Mouse (Mus musculus) stomach, embryonic 15.5 days (tissue): ENCODE measurements at regions not wholly inside any gene's neighbourhood (a gene's known extent, or its start where the extent isn't known, plus 50 kb on each side); places are given as distances from the start of the nearest gene placed in this dataset.
"Not testable (repeated sequence)": the region's sequence is repeated elsewhere in the genome, so short reads cannot be mapped to it uniquely, and the experiment has no call there.

Experiments
- ATAC-seq: fragments of 200-750 bp; cut with Nextera tagmentation; 2 replicates; pipeline ENCODE4 v1.8.0; 2017; ENCODE audit warnings: low read depth, moderate number of reproducible peaks, moderate TSS enrichment; ENCODE audit not compliant: insufficient read depth, low FRiP score
- H3K27ac ChIP-seq: fragments of 300-500 bp; sonication (generic); 2 replicates; pipeline ENCODE4 v1.5.1; 2015; ENCODE audit warnings: mild to moderate bottlenecking, inconsistent platforms
- H3K27me3 ChIP-seq: fragments of 300-500 bp; sonication (generic); replicated peaks from 2 replicates; pipeline ENCODE4 v1.6.1; 2015; ENCODE audit warnings: inconsistent platforms
- H3K36me3 ChIP-seq: fragments of 300-500 bp; sonication (generic); 2 replicates; pipeline ENCODE4 v1.6.1; 2015; ENCODE audit warnings: inconsistent platforms
- H3K4me1 ChIP-seq: fragments of 300-500 bp; sonication (generic); 2 replicates; pipeline ENCODE4 v1.6.1; 2015; ENCODE audit warnings: inconsistent platforms
- H3K4me2 ChIP-seq: fragments of 300-500 bp; sonication (generic); 2 replicates; pipeline ENCODE4 v1.6.1; 2015; ENCODE audit warnings: mild to moderate bottlenecking, inconsistent platforms
- H3K4me3 ChIP-seq: fragments of 300-500 bp; sonication (generic); replicated peaks from 2 replicates; pipeline ENCODE4 v1.5.1; 2015; ENCODE audit warnings: inconsistent platforms
- H3K9ac ChIP-seq: fragments of 300-500 bp; sonication (generic); 2 replicates; pipeline ENCODE4 v1.6.1; 2015; ENCODE audit warnings: inconsistent platforms
- H3K9me3 ChIP-seq: fragments of 300-500 bp; sonication (generic); 2 replicates; pipeline ENCODE4 v1.6.1; 2016; ENCODE audit warnings: inconsistent platforms
- WGBS: fragments of 180-500 bp; shearing (Covaris S2); methylation state at CpG from one replicate; pipeline ENCODE4 v1.1.7; 2015; 5-methylcytosine and 5-hydroxymethylcytosine counted together

DNA sequence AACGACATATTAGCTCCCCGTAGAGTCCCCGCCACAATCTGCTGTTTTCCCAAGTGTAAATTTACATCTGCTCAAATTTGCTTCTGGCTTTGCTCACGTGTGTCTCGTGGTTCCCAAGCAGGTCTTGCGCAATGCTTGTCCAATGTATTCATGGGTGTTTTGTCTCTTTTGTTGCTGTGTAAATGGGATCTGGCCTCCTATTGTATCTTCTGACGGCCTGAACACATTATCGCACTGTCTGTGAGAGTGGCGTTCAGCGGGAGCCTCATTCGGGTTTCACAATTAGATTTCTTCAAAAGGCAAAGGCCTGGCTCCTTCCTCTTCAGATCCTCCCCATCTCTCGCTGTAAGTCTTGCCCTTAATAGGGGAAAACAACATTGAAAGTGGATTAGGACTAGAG lies 274.5 kb downstream of the Fam19a5 start:
- no peak for ATAC-seq
- Histone ChIP-seq H3K9me3 (no peaks in the 10 kb centered on the region), H3K27ac (no peak overlapping the region), H3K9ac (no peak overlapping the region), H3K4me2 (no peak overlapping the region), H3K4me1 (no peaks in the 10 kb centered on the region), H3K4me3 (no peak overlapping the region), H3K27me3 (no peaks in the 10 kb centered on the region), H3K36me3 (no peaks in the 10 kb centered on the region)
- 74% methylated on average over 12 of the region's 12 CpGs for WGBS

DNA sequence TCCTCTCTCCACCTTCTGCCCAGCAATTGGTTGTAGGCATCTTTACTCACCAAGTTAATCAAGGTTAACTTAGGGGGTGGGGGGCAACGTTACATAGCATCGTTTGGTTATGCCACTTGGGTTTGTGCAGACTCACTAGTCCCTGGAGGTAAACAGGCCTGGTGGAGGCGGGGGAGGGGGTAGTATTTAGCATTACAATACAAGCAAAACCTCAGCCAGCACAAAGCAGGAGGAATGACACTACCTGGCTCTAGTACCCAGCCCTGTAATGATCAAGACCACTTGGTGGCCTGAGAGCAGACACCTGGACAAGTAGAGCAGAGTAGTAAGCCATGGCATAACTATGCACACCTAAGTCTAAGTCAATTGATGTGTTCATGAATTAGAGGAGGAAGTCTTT lies 298.0 kb downstream of the Fam19a5 start:
- no peak overlapping the region for H3K27ac ChIP-seq
- no peaks in the 10 kb centered on the region for H3K4me1 ChIP-seq
- no peak for ATAC-seq
- H3K9ac ChIP-seq: no peak overlapping the region
- no peaks in the 10 kb centered on the region for H3K36me3 ChIP-seq
- no peaks in the 10 kb centered on the region for H3K27me3 ChIP-seq
- WGBS: 49% methylated on average over 3 of the region's 3 CpGs
- no peak overlapping the region for H3K4me3 ChIP-seq
- no peaks in the 10 kb centered on the region for H3K9me3 ChIP-seq
- no peak overlapping the region for H3K4me2 ChIP-seq

DNA sequence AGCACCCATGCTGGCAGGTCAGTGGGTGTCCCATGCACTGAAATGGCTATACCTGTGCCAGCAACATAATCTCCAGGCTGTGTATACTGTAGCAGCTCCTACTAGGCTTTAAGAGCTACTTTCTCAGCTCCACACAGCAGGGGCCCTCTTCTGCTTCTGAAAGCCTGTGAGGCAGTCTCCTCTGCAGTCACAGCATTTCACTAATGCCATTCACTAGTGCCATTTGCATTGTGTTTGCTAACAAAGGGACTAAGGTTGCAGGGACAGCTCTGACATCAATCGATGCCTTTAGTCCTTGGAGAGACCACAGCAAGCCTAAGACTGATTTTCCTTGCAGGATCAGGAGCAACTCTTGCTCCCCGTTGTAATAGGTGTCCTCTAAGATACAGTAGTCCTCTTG lies 315.0 kb downstream of the Fam19a5 start:
- Histone ChIP-seq H3K27me3 (no peaks in the 10 kb centered on the region), H3K9ac (no peak overlapping the region), H3K4me3 (no peak overlapping the region), H3K4me1 (no peaks in the 10 kb centered on the region), H3K36me3 (no peaks in the 10 kb centered on the region), H3K4me2 (no peak overlapping the region), H3K9me3 (no peaks in the 10 kb centered on the region), H3K27ac (no peak overlapping the region)
- 27% methylated on average over 2 of the region's 2 CpGs for WGBS
- ATAC-seq: no peak

DNA sequence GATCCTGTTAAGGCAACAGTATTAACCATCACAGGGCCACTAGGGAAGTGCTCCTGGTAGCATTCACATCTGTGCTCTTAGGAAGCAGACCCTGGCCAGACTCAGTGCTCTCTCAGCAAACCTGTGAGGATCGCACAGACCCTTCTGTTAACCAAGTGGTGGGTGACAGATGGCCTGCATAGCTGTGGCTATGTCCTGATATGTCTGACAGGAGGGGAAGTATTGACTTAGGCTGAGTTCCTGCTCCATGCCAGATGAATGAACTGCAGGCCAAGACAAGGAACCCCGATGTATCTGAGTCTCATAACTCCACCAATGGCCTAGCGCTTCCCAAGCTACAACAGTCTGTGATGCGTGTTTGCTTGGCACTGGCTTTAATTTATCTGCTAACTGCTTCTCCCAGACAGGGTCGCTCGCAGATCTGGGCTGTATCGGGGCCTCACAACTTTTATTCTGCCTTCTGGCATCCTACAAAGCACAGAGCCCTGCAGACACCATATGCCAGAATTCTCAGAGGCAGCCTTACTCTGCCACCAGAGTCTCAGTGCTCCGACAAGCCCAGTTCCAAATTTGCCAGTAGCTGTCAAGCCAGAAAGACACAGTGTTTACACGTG lies 332.3 kb downstream of the Fam19a5 start:
- Histone ChIP-seq H3K36me3 (no peaks in the 10 kb centered on the region), H3K27ac (no peak overlapping the region), H3K27me3 (no peaks in the 10 kb centered on the region), H3K4me1 (no peaks in the 10 kb centered on the region), H3K4me3 (no peak overlapping the region), H3K4me2 (no peak overlapping the region), H3K9me3 (no peaks in the 10 kb centered on the region), H3K9ac (no peak overlapping the region)
- no peak for ATAC-seq
- 74% methylated on average over 9 of the region's 9 CpGs for WGBS

DNA sequence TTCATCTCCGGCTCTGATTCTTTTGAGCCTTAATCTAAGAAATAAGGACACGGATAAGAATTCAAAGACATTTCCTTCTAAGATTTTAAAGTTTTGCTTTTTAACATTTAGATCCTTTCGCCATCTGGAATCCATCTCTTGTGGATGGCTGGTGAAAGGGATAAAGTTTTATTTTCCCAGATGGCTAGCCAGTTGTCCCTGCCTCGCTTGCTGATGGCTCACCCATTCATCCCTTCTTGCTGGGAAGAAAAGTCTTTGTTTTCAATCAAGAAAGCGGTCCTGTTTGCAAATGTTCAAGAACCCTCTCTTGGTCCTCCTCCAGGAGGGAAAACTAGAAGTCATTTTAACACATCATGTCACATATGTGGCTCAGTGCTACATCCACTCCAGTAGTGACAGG lies 346.8 kb downstream of the Fam19a5 start:
- WGBS: 83% methylated on average over 5 of the region's 5 CpGs

DNA sequence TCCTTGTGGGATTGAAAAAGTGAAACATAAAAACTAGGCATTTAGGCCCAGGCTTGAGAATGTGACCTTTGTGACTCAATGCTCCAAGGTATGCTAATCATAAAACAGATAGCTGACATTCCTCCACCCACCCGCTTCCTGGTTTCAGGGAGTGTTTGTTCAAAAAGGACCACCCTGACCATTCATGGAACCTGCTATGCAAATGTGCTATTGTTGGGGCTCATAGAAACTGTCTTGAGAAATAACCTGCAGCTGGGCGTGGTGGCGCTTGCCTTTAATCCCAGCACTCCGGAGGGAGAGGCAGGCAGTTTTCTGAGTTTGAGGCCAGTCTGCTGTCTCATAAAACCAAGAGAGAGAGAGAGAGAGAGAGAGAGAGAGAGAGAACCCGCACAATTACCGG lies 350.8 kb downstream of the Fam19a5 start:
- H3K4me2 ChIP-seq, H3K36me3 ChIP-seq, H3K4me3 ChIP-seq, H3K4me1 ChIP-seq, H3K9me3 ChIP-seq, ATAC-seq, H3K27me3 ChIP-seq, H3K27ac ChIP-seq, H3K9ac ChIP-seq: not testable (repeated sequence)
- WGBS: 75% methylated on average over 6 of the region's 6 CpGs

More for the DNA sequence above, 346.8 kb downstream of the Fam19a5 start:
- Histone ChIP-seq H3K9ac (no peak overlapping the region), H3K27ac (no peak overlapping the region), H3K4me1 (no peaks in the 10 kb centered on the region), H3K4me3 (no peak overlapping the region), H3K36me3 (no peaks in the 10 kb centered on the region), H3K27me3 (no peaks in the 10 kb centered on the region), H3K9me3 (no peaks in the 10 kb centered on the region), H3K4me2 (no peak overlapping the region)
- no peak for ATAC-seq

DNA sequence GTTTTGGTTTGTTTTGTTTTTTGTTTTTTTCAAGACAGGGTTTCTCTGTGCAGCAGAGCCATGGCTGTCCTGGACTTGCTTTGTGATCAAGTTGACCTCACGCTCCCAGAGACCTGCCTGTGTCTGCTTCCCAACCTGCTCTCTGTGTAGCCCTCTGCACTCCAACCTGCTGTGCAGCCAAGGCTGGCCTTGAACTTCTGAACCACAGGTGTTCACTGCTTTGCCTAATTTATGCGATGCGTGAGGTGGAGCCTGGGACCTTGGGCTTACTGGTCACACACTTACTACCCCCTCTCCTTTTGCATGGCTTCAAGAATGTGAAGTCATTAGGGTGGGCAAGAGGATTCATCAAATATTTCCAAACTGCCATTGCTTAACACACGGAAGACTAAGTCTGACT lies 354.6 kb downstream of the Fam19a5 start:
- H3K9me3 ChIP-seq: no peaks in the 10 kb centered on the region
- no peak overlapping the region for H3K4me2 ChIP-seq
- no peak for ATAC-seq
- no peak overlapping the region for H3K4me3 ChIP-seq
- no peak overlapping the region for H3K27ac ChIP-seq
- H3K9ac ChIP-seq: no peak overlapping the region
- 79% methylated on average over 4 of the region's 4 CpGs for WGBS
- no peaks in the 10 kb centered on the region for H3K4me1 ChIP-seq
- no peaks in the 10 kb centered on the region for H3K36me3 ChIP-seq
- no peaks in the 10 kb centered on the region for H3K27me3 ChIP-seq

DNA sequence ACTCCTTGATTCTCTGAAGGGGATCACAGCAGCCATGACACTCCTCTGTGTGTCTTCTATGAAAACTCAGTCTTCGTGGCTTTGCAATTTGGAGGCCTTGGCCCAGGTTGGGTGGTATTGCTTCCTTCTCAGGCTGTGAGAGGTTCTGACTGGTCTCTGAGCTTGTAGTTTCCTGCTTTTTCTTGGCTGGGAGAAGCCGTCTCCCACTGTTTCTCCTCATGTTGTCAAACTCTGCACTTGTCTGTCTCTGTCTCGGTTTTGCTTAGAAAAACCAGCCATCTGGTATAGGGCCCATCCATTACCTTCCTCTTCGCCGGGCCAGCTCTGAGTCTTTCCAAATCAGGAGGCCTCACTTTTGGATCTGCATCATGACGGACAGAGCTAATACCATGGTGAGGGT lies 360.3 kb downstream of the Fam19a5 start:
- H3K9ac ChIP-seq: no peak overlapping the region
- WGBS: 77% methylated on average over 6 of the region's 6 CpGs
- H3K9me3 ChIP-seq: no peaks in the 10 kb centered on the region
- H3K27ac ChIP-seq: no peak overlapping the region
- H3K36me3 ChIP-seq: no peaks in the 10 kb centered on the region
- H3K4me3 ChIP-seq: no peak overlapping the region
- ATAC-seq: no peak
- H3K4me1 ChIP-seq: no peaks in the 10 kb centered on the region
- H3K27me3 ChIP-seq: no peaks in the 10 kb centered on the region
- H3K4me2 ChIP-seq: no peak overlapping the region

DNA sequence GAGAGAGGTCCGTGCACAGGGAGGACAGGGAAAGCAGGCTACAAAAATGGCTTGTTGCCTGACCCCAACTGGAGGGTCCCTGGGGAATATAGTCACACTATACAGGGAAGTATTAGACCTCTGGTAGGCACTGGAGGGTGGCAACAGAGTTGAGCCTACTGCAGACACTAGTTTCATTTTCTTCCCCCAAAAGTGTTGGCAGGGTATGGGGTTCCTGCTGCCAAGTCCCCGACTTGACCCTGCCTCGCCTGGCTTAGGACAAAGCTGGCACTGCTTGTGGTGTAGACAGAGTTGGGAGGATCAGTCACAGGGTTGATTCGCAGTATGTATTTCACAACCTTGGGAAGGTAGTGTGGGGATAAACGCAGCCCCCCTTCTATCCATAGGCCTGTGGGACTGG lies 362.2 kb downstream of the Fam19a5 start:
- no peaks in the 10 kb centered on the region for H3K27me3 ChIP-seq
- no peak overlapping the region for H3K9ac ChIP-seq
- H3K9me3 ChIP-seq: no peaks in the 10 kb centered on the region
- no peak for ATAC-seq
- H3K36me3 ChIP-seq: no peaks in the 10 kb centered on the region
- no peak overlapping the region for H3K27ac ChIP-seq
- 81% methylated on average over 5 of the region's 5 CpGs for WGBS
- no peak overlapping the region for H3K4me3 ChIP-seq
- H3K4me2 ChIP-seq: no peak overlapping the region
- H3K4me1 ChIP-seq: no peaks in the 10 kb centered on the region

DNA sequence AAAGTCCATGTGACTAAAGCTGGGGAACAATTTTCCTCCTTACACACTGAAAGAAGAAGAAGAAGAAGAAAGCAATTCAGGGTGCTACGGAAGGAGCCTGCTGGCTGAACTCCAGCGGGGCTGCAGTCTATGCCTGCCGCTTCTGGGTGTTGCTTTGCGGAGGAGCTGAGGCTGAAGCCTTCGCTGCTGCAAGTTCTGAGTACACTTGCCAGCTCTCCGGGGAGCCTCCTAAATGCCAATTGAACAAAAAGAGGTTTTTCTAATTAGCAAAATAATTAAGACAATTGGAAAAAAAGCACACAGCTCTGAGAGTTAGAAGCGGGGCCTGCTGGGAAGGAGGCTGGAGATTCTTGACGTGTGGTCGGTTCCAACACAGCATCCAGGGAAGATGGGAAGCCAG lies 378.0 kb downstream of the Fam19a5 start:
- H3K9me3 ChIP-seq: no peaks in the 10 kb centered on the region
- no peak overlapping the region for H3K4me3 ChIP-seq
- H3K27me3 ChIP-seq: no peaks in the 10 kb centered on the region
- H3K4me1 ChIP-seq: no peaks in the 10 kb centered on the region
- no peak overlapping the region for H3K27ac ChIP-seq
- H3K36me3 ChIP-seq: no peaks in the 10 kb centered on the region
- WGBS: 73% methylated on average over 9 of the region's 9 CpGs
- no peak overlapping the region for H3K4me2 ChIP-seq
- H3K9ac ChIP-seq: no peak overlapping the region
- ATAC-seq: no peak

DNA sequence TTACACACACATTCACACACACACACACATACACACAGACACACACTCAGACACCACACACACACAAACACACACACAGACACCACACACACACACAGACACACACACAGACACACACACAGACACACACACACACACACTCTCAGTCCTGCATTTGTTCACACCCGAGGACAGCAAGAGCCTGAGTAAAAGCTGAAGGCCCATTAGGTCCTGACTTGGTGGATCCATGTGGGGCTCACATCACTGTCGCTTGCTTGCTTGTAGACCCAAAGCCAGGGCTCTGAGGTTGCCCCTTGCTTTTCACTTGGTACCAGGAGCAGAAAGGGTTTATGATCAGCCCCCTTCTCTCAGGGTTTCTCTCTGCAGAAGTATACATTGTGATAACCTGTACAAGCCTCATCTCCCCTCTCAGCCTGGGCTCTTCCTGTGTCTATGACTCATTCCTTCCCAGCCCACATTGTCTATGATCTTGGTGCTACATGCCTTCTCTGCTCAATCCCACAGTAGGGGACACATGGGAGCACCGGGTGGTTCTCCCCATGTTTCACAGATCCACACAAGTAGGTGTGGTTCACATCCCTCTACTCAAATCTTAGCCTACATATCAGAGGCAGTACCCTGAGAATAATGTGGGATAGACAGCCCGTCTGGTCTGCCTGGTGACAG lies 378.8 kb downstream of the Fam19a5 start:
- Histone ChIP-seq H3K4me1 (no peaks in the 10 kb centered on the region), H3K36me3 (no peaks in the 10 kb centered on the region), H3K27me3 (no peaks in the 10 kb centered on the region), H3K9me3 (no peaks in the 10 kb centered on the region), H3K27ac (no peak overlapping the region), H3K4me2 (no peak overlapping the region), H3K4me3 (no peak overlapping the region), H3K9ac (no peak overlapping the region)
- 74% methylated on average over 4 of the region's 4 CpGs for WGBS
- no peak for ATAC-seq

DNA sequence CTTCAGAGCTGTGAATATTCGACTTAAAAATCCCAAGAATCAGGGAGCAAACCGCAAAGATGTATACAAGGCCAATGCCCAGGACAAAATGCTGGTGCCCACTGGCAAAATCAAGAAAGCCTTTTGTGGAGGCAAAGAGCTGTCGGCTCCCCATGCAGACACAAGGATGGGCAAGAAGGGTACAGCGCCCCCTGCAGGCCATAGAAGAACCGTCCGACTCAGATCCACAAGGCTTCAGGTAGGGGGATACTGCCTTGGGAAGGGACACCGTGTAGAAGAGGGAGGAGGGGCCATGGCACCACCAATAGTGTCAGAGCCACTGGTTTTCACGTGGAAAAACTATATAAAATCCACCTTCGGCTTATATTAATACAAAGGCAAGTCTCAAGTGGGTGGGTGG lies 379.8 kb downstream of the Fam19a5 start:
- H3K4me2 ChIP-seq: no peak overlapping the region
- no peaks in the 10 kb centered on the region for H3K4me1 ChIP-seq
- H3K4me3 ChIP-seq: no peak overlapping the region
- 40% methylated on average over 9 of the region's 9 CpGs for WGBS
- H3K27ac ChIP-seq: no peak overlapping the region
- no peak for ATAC-seq
- no peaks in the 10 kb centered on the region for H3K27me3 ChIP-seq
- H3K9me3 ChIP-seq: no peaks in the 10 kb centered on the region
- H3K9ac ChIP-seq: no peak overlapping the region
- no peaks in the 10 kb centered on the region for H3K36me3 ChIP-seq

DNA sequence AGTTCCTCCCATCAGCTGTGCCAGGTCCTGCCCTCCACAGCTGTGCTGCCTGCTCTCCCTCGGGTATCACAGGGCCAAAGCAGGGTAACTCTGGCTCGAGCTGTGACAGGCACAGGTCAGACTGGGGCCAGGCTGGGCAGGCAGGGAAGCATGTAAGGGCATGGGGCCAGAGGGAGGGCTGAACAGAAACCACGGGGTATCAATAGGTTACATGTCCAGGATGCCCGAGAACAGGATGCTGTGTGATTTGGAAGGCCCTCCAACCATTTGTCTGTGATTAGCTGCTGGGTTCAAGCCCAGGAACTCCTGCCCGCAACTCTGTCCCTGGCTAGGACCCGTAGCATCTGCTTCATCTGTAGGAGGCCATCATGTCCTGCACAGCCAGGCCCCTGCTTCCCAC lies 391.9 kb downstream of the Fam19a5 start:
- no peak overlapping the region for H3K4me2 ChIP-seq
- no peaks in the 10 kb centered on the region for H3K9me3 ChIP-seq
- ATAC-seq: no peak
- H3K9ac ChIP-seq: no peak overlapping the region
- no peaks in the 10 kb centered on the region for H3K27me3 ChIP-seq
- no peak overlapping the region for H3K27ac ChIP-seq
- WGBS: 62% methylated on average over 6 of the region's 6 CpGs
- H3K36me3 ChIP-seq: no peaks in the 10 kb centered on the region
- H3K4me1 ChIP-seq: no peaks in the 10 kb centered on the region
- H3K4me3 ChIP-seq: no peak overlapping the region
